Mouse (Mus musculus) intestine, embryonic 16.5 days (tissue): ENCODE results near the gene Gm5460. TPM values are rescaled to one million over a fixed set of nuclear protein-coding genes. Genes with fewer than 3 reads are reported as not detected.
A peak's percentile ranks its signal among the peaks of the same experiment; 100 is the strongest.

Experiments used
- ATAC-seq: fragments of 200-750 bp; cut with Nextera tagmentation; 2 replicates; pipeline ENCODE4 v1.8.0; 2017; ENCODE audit warnings: moderate TSS enrichment, moderate library complexity
- H3K27ac ChIP-seq: fragments of 300-500 bp; sonication (generic); 2 replicates; pipeline ENCODE4 v1.5.1; 2014; ENCODE audit warnings: mild to moderate bottlenecking, low read length
- H3K27me3 ChIP-seq: fragments of 300-500 bp; sonication (generic); replicated peaks from 2 replicates; pipeline ENCODE4 v1.6.1; 2014; ENCODE audit warnings: low read length, control low read depth, mixed read lengths; ENCODE audit not compliant: control insufficient read depth, insufficient read depth
- H3K36me3 ChIP-seq: fragments of 300-500 bp; sonication (generic); 2 replicates; pipeline ENCODE4 v1.6.1; 2014; ENCODE audit warnings: low read length, control low read depth; ENCODE audit not compliant: control insufficient read depth, insufficient read depth
- H3K4me1 ChIP-seq: fragments of 300-500 bp; sonication (generic); 2 replicates; pipeline ENCODE4 v1.6.1; 2014; ENCODE audit warnings: low read length, control low read depth, mixed read lengths; ENCODE audit not compliant: control insufficient read depth, insufficient read depth
- H3K4me2 ChIP-seq: fragments of 300-500 bp; sonication (generic); 2 replicates; pipeline ENCODE4 v1.6.1; 2014; ENCODE audit warnings: low read depth, low read length, control low read depth
- H3K4me3 ChIP-seq: fragments of 300-500 bp; sonication (generic); 2 replicates; pipeline ENCODE4 v1.5.1; 2014; ENCODE audit warnings: mild to moderate bottlenecking, low read length
- H3K9ac ChIP-seq: fragments of 300-500 bp; sonication (generic); 2 replicates; pipeline ENCODE4 v1.6.1; 2014; ENCODE audit warnings: low read depth, low read length
- H3K9me3 ChIP-seq: fragments of 300-500 bp; sonication (generic); 2 replicates; pipeline ENCODE4 v1.6.1; 2016; ENCODE audit warnings: low read length, control low read depth; ENCODE audit not compliant: control insufficient read depth
- WGBS: fragments of 180-500 bp; shearing (Covaris S2); extraction: QIAGEN DNeasy Blood & Tissue Kit; methylation state at CpG from one replicate; pipeline ENCODE4 v1.1.7; 2014; 5-methylcytosine and 5-hydroxymethylcytosine counted together
- polyA plus RNA-seq: library from polyadenylated mRNA; unstranded; fragments of >200 nt; fragmentation: Nextera tagmentation; extraction: Ambion mirVana; gene quantifications from 2 replicates; pipeline ENCODE4 v1.2.1, GENCODE M21; 2015

The Gm5460 gene
- not detected in 2 replicates for polyA plus RNA-seq

DNA sequence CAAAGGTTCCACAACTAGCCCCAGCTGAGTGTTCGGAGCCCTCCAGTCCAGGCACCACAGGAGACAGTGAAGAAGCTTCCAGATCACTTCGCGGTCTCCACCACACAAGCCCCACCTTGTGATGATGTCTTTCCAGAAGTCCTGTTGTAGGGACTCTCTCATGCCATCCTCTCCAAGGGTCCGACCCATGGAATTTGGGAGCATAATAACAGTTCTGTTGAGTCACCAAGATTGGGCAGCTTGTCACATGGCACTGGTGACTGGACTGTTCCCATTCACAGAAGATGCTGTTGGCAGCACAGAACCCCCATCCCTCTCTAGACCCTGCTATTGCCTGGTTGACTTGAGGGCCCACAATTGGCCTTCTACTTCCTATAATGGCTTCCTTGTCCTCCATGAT lies at the start of gene Gm5460:
Gene Gm5460 (plus strand): TSS at position 378 of the 400 bp plus-strand sequence.
- no peak for ATAC-seq
- no peak within 1 kb of the TSS for H3K4me3 ChIP-seq
- no peak within 1 kb of the TSS for H3K4me2 ChIP-seq
- WGBS, result 96% methylated on average over 4 of the region's 4 CpGs
- no peak within 1 kb of the TSS for H3K9ac ChIP-seq
- no peak within 1 kb of the TSS for H3K27ac ChIP-seq
- no peaks in the 10 kb centered on the region for H3K36me3 ChIP-seq
- no peaks in the 10 kb centered on the region for H3K27me3 ChIP-seq
- no peaks in the 10 kb centered on the region for H3K4me1 ChIP-seq
- no peaks in the 10 kb centered on the region for H3K9me3 ChIP-seq

DNA sequence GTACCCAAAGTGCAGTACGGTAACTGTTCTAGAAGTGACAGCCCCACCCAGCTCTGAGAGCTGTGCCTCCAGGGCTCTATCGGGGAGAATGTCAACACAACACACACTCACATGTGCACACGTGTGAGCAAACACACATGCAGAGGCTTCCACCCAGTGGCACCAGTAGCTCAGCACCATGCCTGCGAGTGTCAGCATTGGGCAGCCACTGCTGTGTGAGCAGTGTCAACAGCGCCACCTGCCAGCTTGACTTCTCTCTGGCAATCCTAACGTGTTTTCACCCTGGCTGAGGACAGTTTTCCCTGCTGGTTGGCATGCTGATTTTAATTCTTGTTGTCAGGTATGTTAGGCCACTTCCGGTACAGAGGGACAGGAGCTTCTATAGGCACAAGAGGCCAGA lies 43.9 kb upstream of the Gm5460 start:
- H3K9me3 ChIP-seq, result no peaks in the 10 kb centered on the region
- no peaks in the 10 kb centered on the region for H3K36me3 ChIP-seq
- no peak overlapping the region for H3K4me2 ChIP-seq
- no peaks in the 10 kb centered on the region for H3K4me1 ChIP-seq
- no peak overlapping the region for H3K9ac ChIP-seq
- WGBS, result 50% methylated on average over 7 of the region's 7 CpGs
- ATAC-seq, result no peak
- H3K27me3 ChIP-seq, result no peaks in the 10 kb centered on the region
- H3K4me3 ChIP-seq, result no peak overlapping the region
- H3K27ac ChIP-seq, result no peak overlapping the region

DNA sequence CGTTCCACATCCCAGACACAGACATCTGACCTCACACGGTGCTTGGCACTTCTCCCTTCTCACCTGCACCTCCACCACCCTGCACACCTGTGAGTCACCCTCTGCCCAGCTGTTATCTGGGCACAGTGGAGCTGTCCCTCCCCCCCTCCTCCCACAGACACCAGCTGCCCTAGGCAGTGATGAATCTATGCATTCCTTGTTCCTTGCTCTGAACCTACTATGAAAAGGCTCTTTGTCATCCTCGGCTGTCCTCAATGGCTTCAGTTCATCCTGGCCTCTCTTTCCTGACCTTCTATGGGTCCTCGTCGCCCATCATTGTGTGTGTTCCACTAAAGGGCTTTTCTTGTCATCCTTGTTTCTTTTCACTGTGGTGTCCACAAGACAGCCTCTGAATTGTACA lies 41.8 kb upstream of the Gm5460 start:
- ATAC-seq, result no peak
- H3K9me3 ChIP-seq, result no peaks in the 10 kb centered on the region
- H3K9ac ChIP-seq, result no peak overlapping the region
- H3K4me1 ChIP-seq, result peaks cover 7% of the 10 kb centered on the region
- H3K4me3 ChIP-seq, result no peak overlapping the region
- no peaks in the 10 kb centered on the region for H3K36me3 ChIP-seq
- no peak overlapping the region for H3K4me2 ChIP-seq
- WGBS, result 64% methylated on average over 5 of the region's 5 CpGs
- H3K27ac ChIP-seq, result no peak overlapping the region
- no peaks in the 10 kb centered on the region; the same call in 1 of the 2 replicates for H3K27me3 ChIP-seq

DNA sequence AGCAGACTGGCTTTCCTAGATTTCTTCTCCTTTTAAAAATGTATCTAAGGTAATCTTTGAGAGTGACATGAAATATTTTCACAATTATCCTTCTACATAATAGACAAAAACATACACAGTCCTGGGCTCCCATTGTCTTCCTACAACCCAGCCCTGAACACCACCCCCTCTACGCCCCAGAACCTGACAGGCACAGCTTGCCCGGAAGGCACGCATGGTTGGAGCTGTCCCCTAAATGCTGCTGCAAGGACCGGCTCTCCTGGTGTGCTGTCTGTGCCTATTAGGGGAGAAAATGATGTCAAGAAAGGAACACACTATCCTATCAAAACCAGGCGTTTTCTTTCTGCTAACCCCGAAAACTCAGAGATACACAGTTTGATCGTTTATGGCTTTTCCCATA lies 38.8 kb upstream of the Gm5460 start:
- no peak overlapping the region for H3K4me2 ChIP-seq

DNA sequence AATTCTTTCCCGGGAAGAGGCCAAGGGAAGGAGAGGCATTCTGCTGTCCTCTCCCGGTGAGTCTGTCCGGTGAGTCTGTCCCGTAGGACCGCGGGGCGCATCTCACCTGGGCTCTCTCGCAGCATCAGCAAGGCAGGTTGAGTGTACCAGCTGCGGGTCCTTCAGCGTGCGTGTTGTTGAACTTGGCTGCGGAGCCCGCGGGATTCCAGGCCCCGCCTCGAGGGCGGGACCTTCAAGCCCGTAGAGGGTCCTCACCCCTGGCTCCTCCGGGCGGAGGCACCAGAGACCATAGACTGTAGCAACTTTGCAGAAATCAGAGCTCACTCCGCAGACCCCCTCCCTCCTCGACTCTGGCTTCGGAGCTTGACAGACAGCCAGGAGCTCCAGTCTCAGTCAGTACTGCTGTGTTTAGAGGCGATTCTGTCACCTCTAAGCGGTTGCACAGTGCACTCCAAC lies 37.9 kb upstream of the Gm5460 start, which contains the start of gene Zfp488:
Gene Zfp488 (minus strand): TSS at position 161 of the 456 bp plus-strand sequence.
- peaks cover 7% of the 10 kb centered on the region for H3K4me1 ChIP-seq
- peak within 1 kb of the TSS; percentile 67 for H3K4me2 ChIP-seq
- ATAC-seq, result no peak
- H3K9me3 ChIP-seq, result no peaks in the 10 kb centered on the region
- H3K36me3 ChIP-seq, result no peaks in the 10 kb centered on the region
- H3K27ac ChIP-seq, result no peak within 1 kb of the TSS
- no peaks in the 10 kb centered on the region; the same call in 1 of the 2 replicates for H3K27me3 ChIP-seq
- peak within 1 kb of the TSS; percentile 45 for H3K4me3 ChIP-seq
- 2% methylated on average over 25 of the region's 25 CpGs for WGBS
- H3K9ac ChIP-seq, result peak within 1 kb of the TSS; percentile 53

More for the DNA sequence above, 38.8 kb upstream of the Gm5460 start:
- Histone ChIP-seq H3K27ac (no peak overlapping the region), H3K4me1 (peaks cover 7% of the 10 kb centered on the region), H3K4me3 (no peak overlapping the region), H3K27me3 (no peaks in the 10 kb centered on the region; the same call in 1 of the 2 replicates), H3K36me3 (no peaks in the 10 kb centered on the region), H3K9me3 (no peaks in the 10 kb centered on the region), H3K9ac (no peak overlapping the region)
- no peak for ATAC-seq
- WGBS, result 41% methylated on average over 7 of the region's 7 CpGs

DNA sequence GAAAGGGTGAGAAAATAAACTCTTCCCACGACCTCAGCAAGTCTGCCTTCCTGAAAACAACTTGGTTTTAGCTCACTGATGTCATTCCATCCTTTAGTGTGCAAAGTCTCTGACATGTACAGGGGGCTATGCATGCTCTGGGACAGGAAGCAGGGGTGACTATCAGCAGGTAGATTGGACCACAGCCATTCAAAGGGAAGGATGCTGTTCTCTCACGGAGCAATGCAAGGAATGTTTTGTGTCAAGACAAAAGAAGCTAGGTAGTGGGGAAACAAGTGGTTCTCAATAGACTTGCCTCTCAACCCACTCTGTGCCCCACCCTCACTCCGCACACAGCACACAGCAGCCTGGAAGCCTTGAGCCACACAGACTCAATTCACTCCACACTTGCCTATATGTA lies 27.4 kb upstream of the Gm5460 start:
- 63% methylated on average over 3 of the region's 3 CpGs for WGBS
- no peak overlapping the region for H3K27ac ChIP-seq
- no peaks in the 10 kb centered on the region for H3K27me3 ChIP-seq
- ATAC-seq, result no peak
- H3K4me2 ChIP-seq, result no peak overlapping the region
- no peaks in the 10 kb centered on the region for H3K9me3 ChIP-seq
- H3K4me1 ChIP-seq, result no peaks in the 10 kb centered on the region
- H3K36me3 ChIP-seq, result no peaks in the 10 kb centered on the region
- no peak overlapping the region for H3K9ac ChIP-seq
- no peak overlapping the region for H3K4me3 ChIP-seq

DNA sequence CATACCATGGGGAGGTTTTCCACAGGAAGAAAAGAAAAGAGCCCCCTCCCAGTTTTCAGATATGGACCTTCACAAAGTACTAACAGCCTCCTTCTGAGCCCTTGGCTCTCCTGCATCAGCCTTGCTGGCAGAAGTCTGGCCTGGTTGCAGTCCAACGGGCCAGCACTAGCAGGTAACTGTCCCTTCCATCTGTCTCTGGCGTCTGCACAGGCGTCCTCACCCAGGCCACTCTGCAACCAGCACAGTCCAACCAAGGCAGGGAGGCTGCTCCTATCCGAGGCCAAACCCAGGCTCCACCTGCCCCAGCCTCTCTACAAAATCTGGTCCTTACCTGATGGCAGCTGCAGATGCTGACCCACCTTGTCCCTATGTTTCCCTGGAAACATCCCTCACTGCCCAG lies 24.6 kb upstream of the Gm5460 start:
- Histone ChIP-seq H3K36me3 (no peaks in the 10 kb centered on the region), H3K9ac (no peak overlapping the region), H3K9me3 (no peaks in the 10 kb centered on the region), H3K27me3 (no peaks in the 10 kb centered on the region), H3K4me3 (no peak overlapping the region), H3K4me1 (no peaks in the 10 kb centered on the region), H3K4me2 (no peak overlapping the region), H3K27ac (no peak overlapping the region)
- WGBS, result 72% methylated on average over 4 of the region's 4 CpGs
- no peak for ATAC-seq

DNA sequence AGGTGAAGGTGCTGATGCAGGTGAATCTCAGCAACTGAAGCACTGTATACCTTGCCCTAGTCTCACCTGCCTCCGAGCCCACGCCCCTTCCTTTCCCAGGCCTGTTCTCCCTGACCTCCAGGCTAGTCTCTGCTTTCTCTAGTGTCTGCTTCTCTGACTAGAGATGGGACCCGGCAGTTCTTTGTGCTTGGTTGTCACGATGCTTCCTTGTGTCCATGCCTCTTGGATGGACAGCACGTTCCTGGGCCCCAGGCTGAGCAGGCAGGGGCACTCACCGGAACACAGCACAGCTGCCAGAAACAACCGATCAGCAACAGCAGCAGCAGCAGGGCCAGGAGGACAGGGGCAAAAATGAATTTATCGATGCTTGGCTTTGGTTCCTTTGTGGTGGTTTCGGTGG lies 23.5 kb upstream of the Gm5460 start:
- ATAC-seq, result no peak
- H3K9ac ChIP-seq, result no peak overlapping the region
- H3K27ac ChIP-seq, result no peak overlapping the region
- no peaks in the 10 kb centered on the region for H3K27me3 ChIP-seq
- 94% methylated on average over 9 of the region's 9 CpGs for whole genome bisulfite sequencing
- H3K4me2 ChIP-seq, result no peak overlapping the region
- H3K36me3 ChIP-seq, result no peaks in the 10 kb centered on the region
- no peaks in the 10 kb centered on the region for H3K4me1 ChIP-seq
- no peak overlapping the region for H3K4me3 ChIP-seq
- no peaks in the 10 kb centered on the region for H3K9me3 ChIP-seq

DNA sequence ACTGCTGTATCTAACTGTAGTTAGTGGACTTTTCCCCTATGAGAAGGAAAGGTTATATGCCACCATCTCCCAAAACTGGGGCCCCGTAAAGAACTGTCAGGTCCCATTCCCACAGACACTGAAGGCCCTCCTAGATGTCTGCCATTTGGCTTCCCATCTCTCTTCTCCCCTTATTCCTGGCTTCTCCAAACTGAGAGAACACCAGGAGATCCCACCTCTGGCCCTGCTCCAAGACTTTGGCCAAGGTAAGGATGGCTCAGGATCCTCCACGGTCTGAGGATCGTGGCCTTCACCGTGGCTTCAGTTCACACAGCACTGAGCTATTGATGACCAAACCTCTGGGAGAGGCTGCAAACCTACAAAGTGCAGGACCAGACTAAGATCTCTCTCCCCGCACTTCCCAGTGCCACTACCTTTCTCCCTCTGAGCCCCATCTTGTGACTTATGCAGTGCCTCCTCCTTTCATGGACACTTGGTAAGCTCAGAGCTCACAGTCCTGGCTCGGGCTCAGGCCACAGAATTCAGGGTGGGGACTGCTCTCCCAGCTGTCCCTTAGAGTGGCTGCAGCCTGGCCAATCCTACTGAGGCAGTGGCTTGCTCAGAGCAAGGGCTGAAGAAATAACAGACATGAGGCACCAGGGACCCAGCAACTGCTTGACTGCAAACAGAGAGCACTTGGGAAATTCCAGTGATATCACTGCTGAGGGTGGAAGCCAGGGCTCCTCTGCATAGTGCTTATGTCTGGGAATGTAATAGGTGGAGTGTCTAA lies 22.9 kb upstream of the Gm5460 start:
- Histone ChIP-seq H3K4me3 (no peak overlapping the region), H3K4me1 (no peaks in the 10 kb centered on the region), H3K9ac (no peak overlapping the region), H3K4me2 (no peak overlapping the region), H3K27me3 (no peaks in the 10 kb centered on the region), H3K27ac (no peak overlapping the region), H3K9me3 (no peaks in the 10 kb centered on the region), H3K36me3 (no peaks in the 10 kb centered on the region)
- WGBS, result 82% methylated on average over 6 of the region's 6 CpGs
- ATAC-seq, result no peak
